Mouse (Mus musculus) brown adipose tissue, adult 24 weeks (tissue): ENCODE results near the gene Vps13d. TPM values are rescaled to one million over a fixed set of nuclear protein-coding genes. Genes with fewer than 3 reads are reported as not detected.
A peak's percentile ranks its signal among the peaks of the same experiment; 100 is the strongest.

Experiments
- H3K27ac ChIP-seq: fragments of 200-500 bp; replicated peaks from 2 replicates; pipeline ENCODE4 v1.5.1; 2012; ENCODE audit warnings: low read depth, mild to moderate bottlenecking, low read length
- H3K4me1 ChIP-seq: fragments of 200-500 bp; 2 replicates; pipeline ENCODE4 v1.6.1; 2012; ENCODE audit warnings: low read length, mixed read lengths; ENCODE audit not compliant: control insufficient read depth, insufficient read depth, insufficient read length
- H3K4me3 ChIP-seq: fragments of 200-500 bp; 2 replicates; pipeline ENCODE4 v1.5.1; 2012; ENCODE audit warnings: low read depth, mild to moderate bottlenecking, low read length, moderate library complexity; ENCODE audit not compliant: insufficient read depth
- polyA plus RNA-seq: library from polyadenylated mRNA; stranded (reverse); fragments of >200 nt; gene quantifications from 2 replicates; pipeline ENCODE4 v1.2.4, GENCODE M21; 2012; ENCODE audit not compliant: missing spikeins, insufficient read depth, insufficient read length

The Vps13d gene
- polyA plus RNA-seq, 1 experiment: 30.9 TPM

DNA sequence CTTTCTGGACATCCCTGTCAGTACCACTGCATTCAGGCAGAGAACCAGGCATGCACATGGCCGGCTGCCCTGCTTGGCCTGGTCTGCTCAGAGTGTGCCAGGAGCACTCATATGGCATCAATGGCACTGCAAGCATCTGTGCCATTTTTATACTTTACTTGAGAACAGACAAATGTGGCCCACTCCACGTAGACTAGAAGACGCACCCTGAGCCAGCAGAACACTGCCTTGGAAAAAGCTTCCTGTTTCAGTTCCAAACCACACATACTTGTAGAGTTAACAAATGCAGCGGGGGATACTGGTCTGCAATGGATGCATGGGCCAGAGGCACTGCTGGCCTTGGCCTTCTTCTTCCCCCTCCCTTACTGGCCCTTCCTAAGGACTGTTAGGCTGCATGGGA is 181.6 kb downstream of the Vps13d start:
- peak overlapping the region; percentile 16 for H3K27ac ChIP-seq
- no peak overlapping the region for H3K4me3 ChIP-seq
- H3K4me1 ChIP-seq: peaks cover 26% of the 10 kb centered on the region

- Histone ChIP-seq H3K27ac (no peak overlapping the region), H3K4me3 (no peak overlapping the region)
Measured at GRCm38 (mm10) chr4:145011156-145011555, 183.6 kb downstream of the Vps13d start.

DNA sequence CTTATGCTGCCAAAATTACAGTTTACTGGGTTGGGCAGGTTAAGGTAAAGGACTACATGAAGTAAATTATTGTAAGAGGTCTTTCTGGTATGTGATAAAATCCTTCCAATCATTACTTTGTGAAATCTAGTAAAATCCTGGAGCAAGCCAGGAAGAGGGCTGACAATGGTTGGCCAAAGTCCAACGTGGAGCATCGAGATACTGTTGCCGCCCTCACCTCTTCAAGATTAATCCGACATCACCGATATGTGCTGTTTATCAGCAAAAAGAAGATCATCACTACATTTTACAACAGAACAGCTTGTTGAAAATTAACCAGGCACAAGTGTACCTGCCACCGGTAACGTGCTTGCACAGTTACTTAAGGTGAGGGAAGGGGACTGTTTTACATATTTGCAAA is 184.9 kb downstream of the Vps13d start:
- peak overlapping the region; percentile 61 for H3K27ac ChIP-seq
- peaks cover 23% of the 10 kb centered on the region for H3K4me1 ChIP-seq
- H3K4me3 ChIP-seq: no peak overlapping the region

More at GRCm38 (mm10) chr4:145011156-145011555, 183.6 kb downstream of the Vps13d start:
- H3K4me1 ChIP-seq: peaks cover 20% of the 10 kb centered on the region

DNA sequence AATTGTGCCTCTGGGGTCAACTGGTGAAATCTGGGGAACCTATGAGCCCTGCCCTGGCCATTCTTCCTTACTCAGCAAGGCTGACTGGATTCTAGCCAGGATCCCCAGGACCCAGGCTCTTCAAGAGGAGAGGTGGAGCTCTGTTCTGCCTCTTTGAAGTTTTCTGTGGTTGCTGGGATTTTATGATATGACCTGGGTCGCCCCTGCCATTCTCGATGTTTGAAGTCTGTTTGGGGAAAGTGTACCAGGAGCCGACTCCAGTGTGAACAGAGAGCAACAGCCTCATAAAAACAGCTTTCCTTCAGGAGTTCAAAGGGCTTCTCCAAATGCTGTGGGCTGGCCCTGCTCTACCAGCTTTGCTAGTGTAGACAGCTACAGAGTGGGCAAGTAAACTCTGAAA is 185.4 kb downstream of the Vps13d start:
- Histone ChIP-seq H3K27ac (peak overlapping the region; percentile 61), H3K4me1 (peaks cover 23% of the 10 kb centered on the region), H3K4me3 (no peak overlapping the region)

GRCm38 (mm10) chr4:145005943-145006545 is 188.8 kb downstream of the Vps13d start:
- H3K4me3 ChIP-seq: no peak overlapping the region
- H3K4me1 ChIP-seq: peaks cover 18% of the 10 kb centered on the region
- H3K27ac ChIP-seq: no peak overlapping the region

GRCm38 (mm10) chr4:145004176-145004575 is 190.6 kb downstream of the Vps13d start:
- H3K27ac ChIP-seq: no peak overlapping the region
- peaks cover 28% of the 10 kb centered on the region for H3K4me1 ChIP-seq
- no peak overlapping the region for H3K4me3 ChIP-seq

- no peak overlapping the region for H3K4me3 ChIP-seq
- H3K27ac ChIP-seq: no peak overlapping the region
- peaks cover 41% of the 10 kb centered on the region for H3K4me1 ChIP-seq
Measured at GRCm38 (mm10) chr4:145002733-145003132, 192.1 kb downstream of the Vps13d start.

GRCm38 (mm10) chr4:144999903-145000382 is 194.9 kb downstream of the Vps13d start:
- Histone ChIP-seq H3K4me3 (no peak overlapping the region), H3K27ac (peak overlapping the region; percentile 53), H3K4me1 (peaks cover 53% of the 10 kb centered on the region)

DNA sequence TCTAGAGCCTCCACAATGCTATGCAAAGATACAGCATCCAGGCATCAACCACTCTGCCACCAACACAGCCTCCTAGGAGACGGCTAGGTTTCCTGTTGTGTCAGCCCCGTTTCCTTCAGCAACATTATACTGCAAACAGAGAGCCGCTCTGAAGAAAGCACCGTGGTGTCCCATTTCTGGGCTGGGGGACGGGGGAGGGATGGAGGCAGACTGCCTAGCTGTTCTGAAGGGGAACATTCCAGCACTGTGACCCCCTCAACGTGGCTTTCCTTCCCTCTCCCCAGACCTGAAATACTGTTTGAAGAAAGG is 195.3 kb downstream of the Vps13d start:
- Histone ChIP-seq H3K27ac (peak overlapping the region; percentile 53), H3K4me1 (peaks cover 50% of the 10 kb centered on the region), H3K4me3 (no peak overlapping the region)

- H3K4me3 ChIP-seq: no peak overlapping the region
- H3K4me1 ChIP-seq: peaks cover 47% of the 10 kb centered on the region
- peak overlapping the region; percentile 53 for H3K27ac ChIP-seq
Measured at GRCm38 (mm10) chr4:144998808-144999571, 195.8 kb downstream of the Vps13d start.

DNA sequence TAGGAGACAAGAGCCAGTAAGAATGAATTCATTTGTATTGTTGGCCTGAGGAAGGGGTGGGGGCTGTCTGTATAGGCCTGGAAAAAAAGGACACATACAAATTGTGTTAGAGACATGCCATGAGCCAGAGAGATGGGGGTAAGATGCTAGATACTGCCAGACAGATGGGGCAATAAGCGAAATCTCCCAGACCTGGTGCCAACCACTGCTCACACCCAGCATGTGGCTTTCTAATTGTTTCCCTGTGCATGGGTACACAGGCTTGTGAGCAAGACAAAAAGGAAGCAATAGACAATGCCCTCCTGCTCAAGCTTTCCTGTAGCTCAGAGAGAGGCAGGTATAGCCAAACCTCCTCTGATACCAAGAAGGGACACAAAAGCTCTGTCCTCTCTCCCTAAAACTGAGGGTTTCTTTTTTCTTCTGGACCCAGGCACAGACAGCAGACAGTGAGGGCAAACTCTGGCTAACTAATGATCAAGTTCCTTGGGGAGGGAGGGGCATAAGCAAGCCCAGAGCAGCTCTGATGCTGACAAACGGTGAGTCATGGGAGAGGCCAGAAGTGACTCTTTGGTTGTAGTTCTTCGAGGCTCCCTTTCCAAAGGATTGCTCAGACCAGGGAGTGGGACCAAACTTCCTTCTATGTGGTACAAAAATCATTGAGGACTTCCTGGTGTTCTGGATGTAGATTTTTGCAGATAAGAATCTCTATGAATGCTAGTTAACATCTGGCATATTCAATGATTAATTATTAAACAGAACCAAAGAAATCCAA is 196.7 kb downstream of the Vps13d start:
- Histone ChIP-seq H3K4me1 (peaks cover 51% of the 10 kb centered on the region), H3K27ac (peak overlapping the region; percentile 66), H3K4me3 (no peak overlapping the region)

GRCm38 (mm10) chr4:144996996-144997820 is 197.6 kb downstream of the Vps13d start:
- peak overlapping the region; percentile 66 for H3K27ac ChIP-seq
- H3K4me3 ChIP-seq: no peak overlapping the region
- peaks cover 54% of the 10 kb centered on the region for H3K4me1 ChIP-seq

DNA sequence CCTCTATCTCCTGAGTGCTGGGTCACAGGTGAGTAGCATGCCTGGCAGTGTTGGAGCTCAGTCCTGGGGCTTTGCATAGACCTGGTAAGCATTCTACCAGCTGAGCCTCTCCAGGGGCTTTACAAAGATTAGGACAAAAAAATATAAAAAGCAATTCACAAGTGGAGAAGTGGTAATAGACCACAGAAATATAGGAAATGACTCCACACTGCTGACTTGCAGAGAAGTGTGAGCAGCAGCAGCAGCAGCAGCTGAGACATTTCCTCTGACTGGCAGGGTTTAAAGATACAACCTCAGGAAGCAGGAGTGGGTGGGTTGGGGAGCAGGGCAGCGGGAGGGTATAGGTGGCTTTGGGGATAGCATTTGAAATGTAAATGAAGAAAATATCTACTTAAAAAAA is 199.0 kb downstream of the Vps13d start:
- H3K4me1 ChIP-seq: peaks cover 56% of the 10 kb centered on the region
- peak overlapping the region; percentile 76; the same call in 1 of the 2 replicates for H3K27ac ChIP-seq
- H3K4me3 ChIP-seq: no peak overlapping the region

DNA sequence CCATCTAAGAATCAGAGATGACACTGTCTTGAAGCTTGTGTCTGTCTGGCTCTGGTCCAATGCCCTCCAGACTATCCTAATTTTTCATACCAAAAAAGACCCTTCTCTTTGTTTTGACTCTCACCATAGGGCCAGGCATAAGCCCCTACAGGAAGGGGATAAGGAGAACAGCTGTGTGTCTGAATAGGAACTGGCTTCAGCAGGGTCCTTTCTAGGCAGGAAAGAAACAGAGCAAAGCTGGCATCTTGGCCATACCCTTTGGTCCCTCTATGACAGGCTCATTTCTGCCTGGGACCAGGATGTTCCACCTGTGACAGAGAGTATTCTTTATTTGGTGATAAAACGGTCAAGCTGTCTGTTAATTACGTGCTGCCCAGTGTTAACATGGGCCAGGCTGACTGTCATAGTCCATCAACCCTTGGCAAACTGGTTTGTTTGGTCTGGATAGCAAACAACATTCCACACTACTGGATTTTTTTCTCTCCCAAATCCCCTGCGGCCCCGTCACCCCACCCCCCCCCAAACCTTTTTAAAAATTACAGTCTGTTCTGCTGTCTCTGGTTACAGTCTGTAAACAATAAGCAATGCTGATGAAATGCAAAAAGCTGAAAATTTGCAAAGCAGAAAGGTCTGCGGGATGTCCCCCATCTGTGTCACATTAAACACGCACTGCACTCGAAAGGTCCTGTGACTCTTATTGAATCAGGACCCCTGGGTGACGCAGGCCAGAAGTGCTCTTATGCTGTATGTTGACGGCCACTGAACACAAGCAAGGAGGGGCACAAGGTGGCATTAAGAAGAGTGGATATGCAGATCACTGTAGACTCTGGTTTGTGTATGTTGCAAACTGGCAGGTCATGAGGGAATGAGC is 201.5 kb downstream of the Vps13d start:
- Histone ChIP-seq H3K4me3 (no peak overlapping the region), H3K4me1 (peaks cover 32% of the 10 kb centered on the region), H3K27ac (peak overlapping the region; percentile 57)
